Mouse (Mus musculus): Measurements from ENCODE around the gene Ube3a. TPM values are rescaled to one million over a fixed set of nuclear protein-coding genes. Genes with fewer than 3 reads are reported as not detected.

The Ube3a gene
- total RNA-seq (2014; rRNA removed) (114 and 154 TPM in 2 replicates), polyA plus RNA-seq (2015; fragmentation: Nextera tagmentation; extraction: Ambion mirVana) (131 and 158 TPM in 2 replicates)

DNA sequence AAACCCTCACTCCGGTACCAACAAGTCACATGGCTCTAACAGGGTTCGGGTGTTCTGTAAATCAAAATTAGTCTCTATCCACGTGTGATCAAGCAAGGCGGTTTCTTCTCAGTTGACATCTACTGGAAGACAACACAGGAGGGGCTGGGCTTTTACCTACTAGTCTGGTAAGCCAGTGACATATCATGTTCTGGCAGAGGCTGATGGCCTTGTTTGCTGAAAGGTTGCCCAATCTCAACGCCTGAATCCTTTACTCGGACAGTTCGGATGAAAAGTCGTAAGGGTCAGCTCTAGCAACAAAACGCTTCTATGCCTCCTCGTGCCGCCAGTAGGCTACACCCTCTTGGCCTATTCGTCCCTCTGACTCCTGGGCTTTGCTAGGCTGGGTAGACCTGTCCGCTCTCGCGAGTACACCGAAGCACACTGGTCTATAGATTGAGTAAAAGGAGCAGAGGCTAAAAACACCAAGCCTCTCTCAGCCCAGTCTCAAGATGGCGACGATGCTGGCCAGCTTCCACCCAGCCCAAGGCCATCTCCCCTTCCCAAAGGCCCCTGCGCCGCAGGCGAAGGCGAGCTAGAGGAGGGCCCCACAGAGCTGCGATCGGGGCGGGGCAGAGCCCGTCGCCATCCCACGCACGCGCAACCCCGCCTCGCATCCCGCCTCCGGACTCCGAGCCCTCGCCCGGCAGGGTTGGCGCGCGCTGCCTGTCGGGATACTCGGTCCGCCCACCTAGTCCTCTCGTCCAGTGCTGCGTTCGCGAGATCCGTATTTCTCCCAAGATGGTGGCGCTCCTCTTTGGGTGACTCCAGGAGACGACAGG, at the start of gene Ube3a:
TSS of gene Ube3a (plus strand) at position 706 of the 821 bp plus-strand sequence.
- peak within 1 kb of the TSS; percentile 59 for H3K4me2 ChIP-seq (ENCODE audit: low read depth, low read length, poor library complexity, severe bottlenecking)
- WGBS, result under 1% methylated on average over 48 of the region's 50 CpGs
- peak within 1 kb of the TSS; percentile 99 for H3K27ac ChIP-seq (ENCODE audit: low read depth, low read length)
- H3K9ac ChIP-seq (replicated peaks; ENCODE audit: low read length, poor library complexity, severe bottlenecking), result peak within 1 kb of the TSS; percentile 94
- no peaks in the 10 kb centered on the region for H3K36me3 ChIP-seq (ENCODE audit: insufficient read depth, low read length)
- H3K4me1 ChIP-seq (ENCODE audit: insufficient read depth, low read length), result 0 out of 2 replicates have a peak, but pooled peaks cover 3% of the 10 kb centered on the region
- H3K4me3 ChIP-seq (ENCODE audit: low read depth, low read length), result peak within 1 kb of the TSS; percentile 73
- H3K9me3 ChIP-seq (ENCODE audit: low read length), result no peaks in the 10 kb centered on the region
- TF ChIP-seq CTCF (IDR thresholded peaks at IDR 0.05), result peak; percentile 38; the same call in 1 of the 2 replicates
- peak; percentile 96 for ATAC-seq (ENCODE audit: low FRiP score)
- no peaks in the 10 kb centered on the region for H3K27me3 ChIP-seq (ENCODE audit: insufficient read depth, low read length)
- DNase-seq (ENCODE audit: low spot score), result peak; percentile 98

DNA sequence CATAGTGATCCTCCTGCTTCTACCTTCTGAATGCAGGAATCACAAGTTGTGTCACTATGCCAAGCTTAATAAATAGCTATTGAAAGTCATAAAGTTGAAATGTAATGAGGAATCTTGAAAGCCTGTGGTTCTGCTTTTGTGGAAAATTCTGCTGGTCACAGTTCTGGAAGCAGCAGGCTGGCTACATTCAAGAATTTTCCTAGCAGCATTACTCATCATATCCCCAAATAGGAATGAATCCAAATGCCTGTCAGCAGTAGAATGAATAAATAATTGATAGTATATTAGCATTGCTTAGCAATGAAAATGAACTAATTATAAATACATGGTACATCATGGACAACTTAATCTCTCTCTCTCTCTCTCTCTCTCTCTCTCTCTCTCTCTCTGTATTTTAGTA, 35.7 kb upstream of the Ube3a start:
- DNase-seq (ENCODE audit: low spot score), result no peak
- Histone ChIP-seq H3K9ac (replicated peaks; ENCODE audit: low read length, poor library complexity, severe bottlenecking) (no peak overlapping the region), H3K4me2 (ENCODE audit: low read depth, low read length, poor library complexity, severe bottlenecking) (no peak overlapping the region), H3K4me1 (ENCODE audit: insufficient read depth, low read length) (no peaks in the 10 kb centered on the region), H3K4me3 (ENCODE audit: low read depth, low read length) (no peak overlapping the region), H3K27ac (ENCODE audit: low read depth, low read length) (no peak overlapping the region), H3K27me3 (ENCODE audit: insufficient read depth, low read length) (no peaks in the 10 kb centered on the region), H3K36me3 (ENCODE audit: insufficient read depth, low read length) (no peaks in the 10 kb centered on the region), H3K9me3 (ENCODE audit: low read length) (no peaks in the 10 kb centered on the region)
- no peak for ATAC-seq (ENCODE audit: low FRiP score)
- no peak for TF ChIP-seq CTCF (IDR thresholded peaks at IDR 0.05)

DNA sequence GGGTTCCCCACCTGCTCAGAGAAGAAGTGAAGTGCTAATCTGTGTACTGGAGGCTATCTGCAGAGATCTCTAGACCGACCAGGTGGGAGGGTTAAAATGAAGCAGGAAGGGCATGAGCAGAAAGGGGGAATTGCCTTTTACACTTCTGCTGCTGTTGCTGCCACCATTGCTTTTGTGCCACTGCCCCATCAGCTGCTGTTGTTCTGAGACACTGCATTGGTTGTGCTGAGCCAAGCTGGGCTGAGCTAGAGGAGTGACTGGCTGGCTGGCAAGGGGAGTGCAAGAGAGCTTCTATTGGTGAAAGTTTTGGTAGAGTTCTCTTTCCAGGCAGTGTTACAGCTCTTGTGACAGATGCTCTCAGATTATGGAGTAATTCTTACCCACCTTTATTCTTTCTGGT, 13.6 kb upstream of the Ube3a start:
- Histone ChIP-seq H3K27me3 (ENCODE audit: insufficient read depth, low read length) (no peaks in the 10 kb centered on the region), H3K9me3 (ENCODE audit: low read length) (peaks cover 5% of the 10 kb centered on the region), H3K4me2 (ENCODE audit: low read depth, low read length, poor library complexity, severe bottlenecking) (no peak overlapping the region), H3K27ac (ENCODE audit: low read depth, low read length) (no peak overlapping the region), H3K4me1 (ENCODE audit: insufficient read depth, low read length) (no peaks in the 10 kb centered on the region), H3K4me3 (ENCODE audit: low read depth, low read length) (no peak overlapping the region), H3K36me3 (ENCODE audit: insufficient read depth, low read length) (no peaks in the 10 kb centered on the region), H3K9ac (replicated peaks; ENCODE audit: low read length, poor library complexity, severe bottlenecking) (no peak overlapping the region)
- no peak for DNase-seq (ENCODE audit: low spot score)
- ATAC-seq (ENCODE audit: low FRiP score), result no peak
- no peak for TF ChIP-seq CTCF (IDR thresholded peaks at IDR 0.05)
- 78% methylated on average over 1 of the region's 1 CpGs for WGBS

- Histone ChIP-seq H3K9me3 (ENCODE audit: low read length) (no peaks in the 10 kb centered on the region), H3K4me1 (ENCODE audit: insufficient read depth, low read length) (no peaks in the 10 kb centered on the region), H3K4me2 (ENCODE audit: low read depth, low read length, poor library complexity, severe bottlenecking) (no peak overlapping the region), H3K4me3 (ENCODE audit: low read depth, low read length) (no peak overlapping the region), H3K36me3 (ENCODE audit: insufficient read depth, low read length) (no peaks in the 10 kb centered on the region), H3K27ac (ENCODE audit: low read depth, low read length) (no peak overlapping the region), H3K9ac (replicated peaks; ENCODE audit: low read length, poor library complexity, severe bottlenecking) (no peak overlapping the region), H3K27me3 (ENCODE audit: insufficient read depth, low read length) (no peaks in the 10 kb centered on the region)
- ATAC-seq (ENCODE audit: low FRiP score), result no peak
- 91% methylated on average over 1 of the region's 1 CpGs for WGBS
- no peak for TF ChIP-seq CTCF (IDR thresholded peaks at IDR 0.05)
- no peak for DNase-seq (ENCODE audit: low spot score)
These were observed 7.3 kb upstream of the Ube3a start for GRCm38 (mm10) chr7:59221244-59221643.

DNA sequence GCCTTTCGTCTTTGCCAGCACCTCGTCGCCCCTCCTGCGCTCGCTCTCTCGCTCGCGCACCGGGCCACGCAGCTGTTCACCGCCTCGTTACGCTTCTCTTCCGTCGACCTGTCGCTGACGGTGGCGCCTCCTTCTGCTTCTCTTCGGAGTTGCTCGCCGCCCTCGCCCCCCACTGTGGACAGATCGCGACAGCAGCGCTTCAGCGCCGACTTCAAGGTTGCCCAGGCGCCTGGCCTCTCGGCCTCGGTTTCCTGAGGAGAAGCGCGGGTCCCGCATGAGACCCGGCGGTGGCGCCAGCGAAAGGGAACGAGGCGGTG, 274 bp downstream of the Ube3a start:
- peak; percentile 83 for ATAC-seq (ENCODE audit: low FRiP score)

DNA sequence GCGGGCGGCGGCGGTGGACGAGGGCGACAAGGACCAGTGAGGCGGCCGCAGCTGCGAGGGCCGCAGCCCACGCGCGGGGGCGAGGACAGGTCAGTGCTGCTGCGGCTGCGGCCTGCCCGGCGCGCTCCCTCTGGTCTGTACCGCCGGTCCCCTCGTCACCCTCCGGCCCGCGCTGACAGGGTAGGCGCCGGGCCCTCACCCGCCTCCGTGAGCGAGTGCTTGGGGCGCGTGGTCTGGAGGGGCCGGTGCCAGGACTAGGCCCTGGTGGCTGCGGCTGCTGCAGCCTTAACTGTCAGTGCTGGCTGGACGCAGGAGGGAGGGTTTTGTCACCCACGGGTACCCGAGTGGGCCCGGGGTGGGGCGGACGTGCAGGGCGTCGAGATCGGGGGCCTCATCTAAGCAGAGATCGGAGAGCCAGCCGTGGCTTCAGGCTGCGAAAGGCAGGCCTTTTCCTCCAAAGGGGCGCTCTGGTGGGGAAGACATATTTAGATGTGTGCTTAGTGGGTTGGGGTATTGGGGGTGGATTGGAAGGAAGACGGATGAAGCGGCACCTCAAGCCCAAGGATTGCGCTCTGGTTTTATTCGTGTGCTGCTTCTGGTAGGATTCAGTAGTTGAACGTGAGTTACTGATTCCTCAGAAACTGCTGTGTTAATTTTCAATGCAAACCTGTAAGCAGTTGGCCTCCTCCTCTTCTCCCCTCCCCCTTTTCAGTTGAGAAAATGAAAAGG, 797 bp downstream of the Ube3a start:
- no peak for TF ChIP-seq CTCF (IDR thresholded peaks at IDR 0.05)
- H3K36me3 ChIP-seq (ENCODE audit: insufficient read depth, low read length), result no peaks in the 10 kb centered on the region
- no peaks in the 10 kb centered on the region for H3K9me3 ChIP-seq (ENCODE audit: low read length)
- peak overlapping the region; percentile 73 for H3K4me3 ChIP-seq (ENCODE audit: low read depth, low read length)
- peak overlapping the region; percentile 59 for H3K4me2 ChIP-seq (ENCODE audit: low read depth, low read length, poor library complexity, severe bottlenecking)
- ATAC-seq (ENCODE audit: low FRiP score) (peak; percentile 66), DNase-seq (ENCODE audit: low spot score) (peak; percentile 72)
- WGBS, result under 1% methylated on average over 36 of the region's 52 CpGs
- H3K27me3 ChIP-seq (ENCODE audit: insufficient read depth, low read length), result no peaks in the 10 kb centered on the region
- H3K9ac ChIP-seq (replicated peaks; ENCODE audit: low read length, poor library complexity, severe bottlenecking), result peak overlapping the region; percentile 94
- H3K4me1 ChIP-seq (ENCODE audit: insufficient read depth, low read length), result 0 out of 2 replicates have a peak, but pooled peaks cover 3% of the 10 kb centered on the region
- H3K27ac ChIP-seq (ENCODE audit: low read depth, low read length), result peak overlapping the region; percentile 99

More for the DNA sequence above, 274 bp downstream of the Ube3a start:
- DNase-seq (ENCODE audit: low spot score), result no peak
- WGBS, result under 1% methylated on average over 39 of the region's 39 CpGs
- Histone ChIP-seq H3K4me1 (ENCODE audit: insufficient read depth, low read length) (0 out of 2 replicates have a peak, but pooled peaks cover 3% of the 10 kb centered on the region), H3K36me3 (ENCODE audit: insufficient read depth, low read length) (no peaks in the 10 kb centered on the region), H3K4me3 (ENCODE audit: low read depth, low read length) (peak overlapping the region; percentile 73), H3K9me3 (ENCODE audit: low read length) (no peaks in the 10 kb centered on the region), H3K27me3 (ENCODE audit: insufficient read depth, low read length) (no peaks in the 10 kb centered on the region), H3K9ac (replicated peaks; ENCODE audit: low read length, poor library complexity, severe bottlenecking) (peak overlapping the region; percentile 94), H3K4me2 (ENCODE audit: low read depth, low read length, poor library complexity, severe bottlenecking) (peak overlapping the region; percentile 59), H3K27ac (ENCODE audit: low read depth, low read length) (peak overlapping the region; percentile 99)
- TF ChIP-seq CTCF (IDR thresholded peaks at IDR 0.05), result peak; percentile 67

All from midbrain, postnatal 0 days (tissue).